Mouse (Mus musculus) olfactory bulb, adult 2 months (tissue): ENCODE results near the gene Cdip1.

ENCODE experiments used
- CTCF ChIP-seq: fragments of 200-500 bp; IDR thresholded peaks from 2 replicates; pipeline ENCODE4 v1.5.1; 2012; ENCODE audit warnings: low read depth, mild to moderate bottlenecking, low read length, moderate library complexity; ENCODE audit not compliant: insufficient read depth
- POLR2A ChIP-seq: fragments of 200-500 bp; IDR thresholded peaks from 2 replicates; pipeline ENCODE4 v1.6.1; 2012; ENCODE audit warnings: mild to moderate bottlenecking, low read depth, low read length, moderate library complexity; ENCODE audit not compliant: insufficient read depth

GRCm38 (mm10) chr16:4777905-4778609 lies 12.0 kb downstream of the Cdip1 start:
- no peak for TF ChIP-seq CTCF
- TF ChIP-seq POLR2A: no peak
